Mouse (Mus musculus): Measurements from ENCODE around the gene Papln. TPM values are rescaled to one million over a fixed set of nuclear protein-coding genes. Genes with fewer than 3 reads are reported as not detected.

The Papln gene
- polyA plus RNA-seq (2017; shearing (Covaris generic)): not detected

GRCm38 (mm10) chr12:83763311-83764043, at the start of gene Papln:
TSS of gene Papln (plus strand) at chr12:83763634.

Other genes starting within 250 kb of the Papln start
- gene Dcaf4, start 243.2 kb upstream of the Papln start, polyA plus RNA-seq (2017; shearing (Covaris generic)): 30.3 TPM
- 11.5 TPM for gene Zfyve1, start 166.4 kb upstream of the Papln start, polyA plus RNA-seq (2017; shearing (Covaris generic))
- gene Rbm25, start 132.4 kb upstream of the Papln start, polyA plus RNA-seq (2017; shearing (Covaris generic)): 447 TPM
- 132 TPM for gene Psen1, start 75.5 kb upstream of the Papln start, polyA plus RNA-seq (2017; shearing (Covaris generic))
- 54.9 TPM for gene Numb, start 158.3 kb downstream of the Papln start, polyA plus RNA-seq (2017; shearing (Covaris generic))
- 1.3 TPM for gene Riox1, start 187.0 kb downstream of the Papln start, polyA plus RNA-seq (2017; shearing (Covaris generic))
- not detected for gene Heatr4, start 221.2 kb downstream of the Papln start, polyA plus RNA-seq (2017; shearing (Covaris generic))
- 1.3 TPM for gene Acot2, start 224.2 kb downstream of the Papln start, polyA plus RNA-seq (2017; shearing (Covaris generic))
- not detected for gene Acot1, start 245.9 kb downstream of the Papln start, polyA plus RNA-seq (2017; shearing (Covaris generic))